Mouse (Mus musculus) lung, postnatal 0 days (tissue): Measurements from ENCODE around the gene Gpr150. TPM values are rescaled to one million over a fixed set of nuclear protein-coding genes. Genes with fewer than 3 reads are reported as not detected.

Experiments
- ATAC-seq: fragments of 200-750 bp; cut with Nextera tagmentation; 2 replicates; pipeline ENCODE4 v1.8.0; 2017; ENCODE audit warnings: moderate library complexity
- DNase-seq: peaks from one replicate; pipeline ENCODE4 v3.0.0-alpha.2; 2016; ENCODE audit warnings: low spot score
- H3K27ac ChIP-seq: fragments of 300-500 bp; sonication (generic); 2 replicates; pipeline ENCODE4 v1.5.1; 2014; ENCODE audit warnings: antibody characterized with exemption, mild to moderate bottlenecking, low read length, mixed read lengths
- H3K27me3 ChIP-seq: fragments of 300-500 bp; sonication (generic); replicated peaks from 2 replicates; pipeline ENCODE4 v1.6.1; 2014; ENCODE audit warnings: low read length, mixed read lengths; ENCODE audit not compliant: insufficient read depth
- H3K36me3 ChIP-seq: fragments of 300-500 bp; sonication (generic); 2 replicates; pipeline ENCODE4 v1.6.1; 2014; ENCODE audit warnings: low read length, mixed read lengths; ENCODE audit not compliant: insufficient read depth
- H3K4me1 ChIP-seq: fragments of 300-500 bp; sonication (generic); 2 replicates; pipeline ENCODE4 v1.6.1; 2014; ENCODE audit warnings: antibody characterized with exemption, low read depth, low read length, mixed read lengths; ENCODE audit not compliant: insufficient read depth
- H3K4me2 ChIP-seq: fragments of 300-500 bp; sonication (generic); replicated peaks from 2 replicates; pipeline ENCODE4 v1.6.1; 2014; ENCODE audit warnings: low read depth, mild to moderate bottlenecking, low read length, moderate library complexity, mixed read lengths
- H3K4me3 ChIP-seq: fragments of 300-500 bp; sonication (generic); 2 replicates; pipeline ENCODE4 v1.5.1; 2014; ENCODE audit warnings: low read depth, low read length
- H3K9ac ChIP-seq: fragments of 300-500 bp; sonication (generic); replicated peaks from 2 replicates; pipeline ENCODE4 v1.6.1; 2014; ENCODE audit warnings: low read depth, mild to moderate bottlenecking
- H3K9me3 ChIP-seq: fragments of 300-500 bp; sonication (generic); 2 replicates; pipeline ENCODE4 v1.6.1; 2016; ENCODE audit warnings: low read length, mixed read lengths
- CTCF ChIP-seq: IDR thresholded peaks from 2 replicates; pipeline ENCODE4 v1.5.1; 2016; ENCODE audit warnings: antibody characterized with exemption, mild to moderate bottlenecking
- EP300 ChIP-seq: IDR thresholded peaks from 2 replicates; pipeline ENCODE4 v1.6.1; 2016; ENCODE audit warnings: antibody characterized with exemption, mild to moderate bottlenecking, control low read depth
- WGBS: fragments of 180-500 bp; shearing (Covaris S2); extraction: QIAGEN DNeasy Blood & Tissue Kit; methylation state at CpG from one replicate; pipeline ENCODE4 v1.1.7; 2014; 5-methylcytosine and 5-hydroxymethylcytosine counted together
- polyA plus RNA-seq: library from polyadenylated mRNA; unstranded; fragments of >200 nt; fragmentation: Nextera tagmentation; extraction: Ambion mirVana; gene quantifications from 2 replicates; pipeline ENCODE4 v1.2.1, GENCODE M21; 2015

The Gpr150 gene
- polyA plus RNA-seq, 1 experiment from 2014 or later: 0.08 TPM

DNA sequence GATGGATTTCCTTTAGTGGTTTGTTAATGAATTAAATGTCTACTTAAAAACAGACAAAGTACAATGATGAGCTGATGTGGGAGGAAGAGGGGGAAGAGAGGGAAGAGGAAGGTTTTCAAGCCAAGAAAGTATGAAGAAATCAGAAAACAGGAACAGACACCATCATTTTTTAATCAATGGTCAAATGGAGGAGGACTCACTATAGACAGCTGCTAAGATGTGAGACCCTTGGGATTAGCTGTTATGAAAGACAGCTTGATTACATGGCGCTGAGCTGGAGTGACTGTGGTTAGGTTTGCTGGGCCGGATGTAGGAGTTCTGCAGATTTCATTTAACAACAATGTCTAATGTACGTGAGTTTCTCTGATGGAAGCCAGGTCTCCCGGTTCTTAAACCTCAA, 6.8 kb upstream of the Gpr150 start:
- DNase-seq (no peak), ATAC-seq (no peak)
- Histone ChIP-seq H3K9ac (no peak overlapping the region), H3K27ac (no peak overlapping the region), H3K4me2 (no peak overlapping the region), H3K4me1 (no peaks in the 10 kb centered on the region), H3K27me3 (no peaks in the 10 kb centered on the region), H3K36me3 (no peaks in the 10 kb centered on the region), H3K9me3 (no peaks in the 10 kb centered on the region), H3K4me3 (no peak overlapping the region)
- no peak for TF ChIP-seq CTCF
- TF ChIP-seq EP300: no peak
- WGBS: 91% methylated on average over 4 of the region's 4 CpGs

- no peaks in the 10 kb centered on the region; the same call in 1 of the 2 replicates for H3K27me3 ChIP-seq
- no peak overlapping the region for H3K4me2 ChIP-seq
- ATAC-seq: no peak
- TF ChIP-seq CTCF: no peak
- no peak for TF ChIP-seq EP300
- H3K36me3 ChIP-seq: no peaks in the 10 kb centered on the region
- H3K9ac ChIP-seq: no peak overlapping the region
- DNase-seq: no peak
- WGBS: 92% methylated on average over 3 of the region's 3 CpGs
- no peak overlapping the region for H3K27ac ChIP-seq
- no peak overlapping the region for H3K4me3 ChIP-seq
- H3K9me3 ChIP-seq: no peaks in the 10 kb centered on the region
- no peaks in the 10 kb centered on the region for H3K4me1 ChIP-seq
Observed at GRCm38 (mm10) chr13:76062569-76062968, 5.8 kb upstream of the Gpr150 start.

- TF ChIP-seq CTCF (no peak), EP300 (no peak)
- Histone ChIP-seq H3K9me3 (no peaks in the 10 kb centered on the region), H3K4me3 (no peak overlapping the region), H3K27me3 (no peaks in the 10 kb centered on the region; the same call in none of the 2 replicates), H3K9ac (no peak overlapping the region), H3K4me2 (no peak overlapping the region), H3K4me1 (no peaks in the 10 kb centered on the region), H3K27ac (no peak overlapping the region), H3K36me3 (no peaks in the 10 kb centered on the region)
- no peak for DNase-seq
- WGBS: 80% methylated on average over 3 of the region's 3 CpGs
- ATAC-seq: no peak
Observed at GRCm38 (mm10) chr13:76062126-76062525, 5.3 kb upstream of the Gpr150 start.

- DNase-seq: no peak
- H3K36me3 ChIP-seq: no peaks in the 10 kb centered on the region
- TF ChIP-seq CTCF (no peak), EP300 (no peak)
- H3K27me3 ChIP-seq: peaks cover 22% of the 10 kb centered on the region
- no peaks in the 10 kb centered on the region for H3K9me3 ChIP-seq
- no peak overlapping the region for H3K4me3 ChIP-seq
- WGBS: 93% methylated on average over 4 of the region's 4 CpGs
- ATAC-seq: no peak
- no peak overlapping the region for H3K4me2 ChIP-seq
- no peak overlapping the region for H3K27ac ChIP-seq
- H3K4me1 ChIP-seq: peaks cover 10% of the 10 kb centered on the region
- H3K9ac ChIP-seq: no peak overlapping the region
Observed at GRCm38 (mm10) chr13:76059591-76059990, 2.8 kb upstream of the Gpr150 start.

GRCm38 (mm10) chr13:76057267-76058069, 672 bp upstream of the Gpr150 start:
- Histone ChIP-seq H3K4me2 (no peak overlapping the region), H3K9ac (no peak overlapping the region), H3K4me3 (no peak overlapping the region), H3K27ac (no peak overlapping the region), H3K27me3 (peaks cover 25% of the 10 kb centered on the region), H3K36me3 (no peaks in the 10 kb centered on the region), H3K9me3 (no peaks in the 10 kb centered on the region), H3K4me1 (peaks cover 10% of the 10 kb centered on the region)
- WGBS: 66% methylated on average over 10 of the region's 10 CpGs
- no peak for DNase-seq
- TF ChIP-seq CTCF (no peak), EP300 (no peak)
- ATAC-seq: no peak

GRCm38 (mm10) chr13:76056261-76056724, 503 bp downstream of the Gpr150 start:
- Histone ChIP-seq H3K27ac (no peak overlapping the region), H3K4me1 (peaks cover 10% of the 10 kb centered on the region), H3K9me3 (no peaks in the 10 kb centered on the region), H3K9ac (no peak overlapping the region), H3K27me3 (peaks cover 25% of the 10 kb centered on the region), H3K36me3 (no peaks in the 10 kb centered on the region), H3K4me3 (peak overlapping the region; percentile 43), H3K4me2 (peak overlapping the region; percentile 82)
- ATAC-seq: peak; percentile 84
- 2% methylated on average over 29 of the region's 34 CpGs for WGBS
- peak; percentile 56 for DNase-seq
- TF ChIP-seq CTCF: peak; percentile 62
- TF ChIP-seq EP300: no peak
